Mouse (Mus musculus) erythroblast, embryonic 14.5 days (primary cell): Measurements from ENCODE around the gene Chst8. TPM values are rescaled to one million over a fixed set of nuclear protein-coding genes. Genes with fewer than 3 reads are reported as not detected.

Source experiments
- H3K27me3 ChIP-seq: 2 replicates; pipeline ENCODE4 v1.6.1; 2012; ENCODE audit warnings: inconsistent platforms; ENCODE audit not compliant: control insufficient read depth
- H3K36me3 ChIP-seq: 2 replicates; pipeline ENCODE4 v1.6.1; 2012; ENCODE audit warnings: mild to moderate bottlenecking, inconsistent platforms; ENCODE audit not compliant: control insufficient read depth
- H3K4me1 ChIP-seq: 2 replicates; pipeline ENCODE4 v1.6.1; 2012; ENCODE audit warnings: inconsistent platforms; ENCODE audit not compliant: control insufficient read depth
- H3K4me3 ChIP-seq: replicated peaks from 2 replicates; pipeline ENCODE3; 2012; ENCODE audit warnings: moderate library complexity, mild to moderate bottlenecking, inconsistent platforms
- H3K9me3 ChIP-seq: 2 replicates; pipeline ENCODE4 v1.6.1; 2012; ENCODE audit warnings: low read length, inconsistent platforms, mixed read lengths; ENCODE audit not compliant: control insufficient read depth
- GATA1 ChIP-seq: IDR thresholded peaks from 2 replicates; pipeline ENCODE4 v1.6.1; 2012; ENCODE audit warnings: low read length, inconsistent platforms, mixed read lengths
- TAL1 ChIP-seq: IDR thresholded peaks from 3 replicates; pipeline ENCODE4 v1.6.1; 2012; ENCODE audit warnings: low read length, inconsistent platforms, mixed read lengths
- polyA plus RNA-seq: library from polyadenylated mRNA; stranded (reverse); fragments of >175 nt; gene quantifications from 2 replicates; pipeline ENCODE4 v1.2.3, GENCODE M21; 2012

Chst8 gene
- polyA plus RNA-seq: not detected in 2 replicates

- Histone ChIP-seq H3K4me1 (peaks cover 6% of the 10 kb centered on the region), H3K4me3 (peak within 1 kb of the TSS; percentile 18), H3K36me3 (no peaks in the 10 kb centered on the region), H3K9me3 (no peaks in the 10 kb centered on the region), H3K27me3 (peaks cover 51% of the 10 kb centered on the region)
- no peak for TF ChIP-seq GATA1
- TF ChIP-seq TAL1: no peak
Observed at GRCm38 (mm10) chr7:34812531-34813111, at the start of gene Chst8. Chst8 (minus strand) TSS chr7:34812711.

- TF ChIP-seq GATA1 (no peak), TAL1 (no peak)
- H3K4me1 ChIP-seq: no peaks in the 10 kb centered on the region
- no peak overlapping the region for H3K4me3 ChIP-seq
- H3K27me3 ChIP-seq: no peaks in the 10 kb centered on the region
- no peaks in the 10 kb centered on the region for H3K36me3 ChIP-seq
- no peaks in the 10 kb centered on the region for H3K9me3 ChIP-seq
Observed at GRCm38 (mm10) chr7:34858291-34858690, 45.8 kb upstream of the Chst8 start.

DNA sequence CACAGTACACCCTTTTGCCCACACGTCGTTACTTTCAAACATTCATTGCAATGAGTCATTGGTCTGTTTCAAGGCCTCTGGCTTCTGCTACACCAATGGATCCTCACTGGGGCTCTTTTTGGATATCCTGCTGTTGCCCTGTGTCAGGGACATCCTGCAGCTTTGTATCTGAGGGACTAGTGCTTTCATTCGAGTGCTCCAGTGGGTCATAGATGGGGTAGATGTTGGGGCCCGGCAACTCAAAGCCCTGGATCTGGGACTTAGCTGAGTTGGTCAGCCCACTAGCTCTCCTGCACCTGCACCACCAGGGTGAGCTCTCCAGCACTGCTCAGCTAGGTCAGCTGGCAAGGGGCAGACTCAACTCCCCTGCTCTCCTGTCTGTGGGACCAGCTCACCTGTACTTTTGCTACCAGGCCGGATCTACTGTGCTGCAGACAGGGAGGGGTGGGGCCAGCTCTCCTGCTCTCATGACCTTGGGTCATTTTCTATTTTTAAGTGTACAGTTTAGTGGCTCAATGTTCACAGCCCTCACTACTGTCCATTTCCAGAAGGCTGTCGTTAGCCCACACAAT lies 42.4 kb upstream of the Chst8 start:
- TF ChIP-seq GATA1 (no peak), TAL1 (no peak)
- H3K36me3 ChIP-seq: no peaks in the 10 kb centered on the region
- no peak overlapping the region for H3K4me3 ChIP-seq
- no peaks in the 10 kb centered on the region for H3K27me3 ChIP-seq
- no peaks in the 10 kb centered on the region for H3K4me1 ChIP-seq
- H3K9me3 ChIP-seq: no peaks in the 10 kb centered on the region

GRCm38 (mm10) chr7:34853393-34853792 lies 40.9 kb upstream of the Chst8 start:
- no peaks in the 10 kb centered on the region for H3K36me3 ChIP-seq
- no peak for TF ChIP-seq GATA1
- no peak for TF ChIP-seq TAL1
- H3K4me1 ChIP-seq: no peaks in the 10 kb centered on the region
- no peak overlapping the region for H3K4me3 ChIP-seq
- peaks cover 4% of the 10 kb centered on the region for H3K9me3 ChIP-seq
- H3K27me3 ChIP-seq: no peaks in the 10 kb centered on the region

DNA sequence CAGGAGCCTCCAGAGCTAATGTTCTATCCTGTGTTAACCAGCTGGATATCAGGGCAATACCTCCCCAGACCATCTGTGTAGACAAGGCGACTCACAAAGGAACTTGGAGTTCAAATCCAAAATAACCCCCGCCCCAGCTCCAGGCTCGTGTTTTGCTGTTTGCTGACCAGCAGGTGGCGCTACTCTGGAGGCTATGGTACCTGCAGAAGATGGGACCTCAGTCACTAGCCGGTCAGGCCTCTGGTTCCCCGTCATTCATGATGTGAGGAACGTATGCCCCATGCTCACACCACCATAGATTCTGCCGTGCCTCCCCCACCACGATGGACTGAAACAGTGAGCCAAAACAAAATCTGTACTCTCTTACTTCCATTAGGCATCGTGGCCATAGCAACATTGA lies 37.1 kb upstream of the Chst8 start:
- no peak overlapping the region for H3K4me3 ChIP-seq
- no peaks in the 10 kb centered on the region for H3K36me3 ChIP-seq
- no peaks in the 10 kb centered on the region for H3K27me3 ChIP-seq
- TF ChIP-seq GATA1: no peak
- TF ChIP-seq TAL1: no peak
- peaks cover 4% of the 10 kb centered on the region for H3K9me3 ChIP-seq
- no peaks in the 10 kb centered on the region for H3K4me1 ChIP-seq

DNA sequence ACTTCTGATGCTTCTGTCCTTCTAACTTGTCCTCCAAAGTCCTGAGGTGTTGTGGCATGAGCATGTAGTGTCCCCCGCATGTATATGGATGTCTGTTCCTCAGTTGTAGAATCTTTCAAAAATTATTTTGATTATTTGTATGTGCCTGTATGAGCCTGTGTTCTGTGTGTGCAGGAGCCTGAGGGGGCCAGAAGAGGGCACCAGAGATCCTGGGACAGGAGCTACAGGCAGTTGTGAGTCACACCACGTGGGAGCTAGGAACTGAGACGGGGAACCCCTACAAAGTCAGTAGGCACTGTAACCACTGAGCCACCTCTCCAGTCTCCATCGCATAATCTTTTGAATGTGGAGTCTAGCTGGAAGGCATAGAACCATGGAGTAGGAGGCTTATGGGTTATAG lies 36.3 kb upstream of the Chst8 start:
- no peak for TF ChIP-seq TAL1
- TF ChIP-seq GATA1: no peak
- H3K4me1 ChIP-seq: no peaks in the 10 kb centered on the region
- H3K4me3 ChIP-seq: no peak overlapping the region

DNA sequence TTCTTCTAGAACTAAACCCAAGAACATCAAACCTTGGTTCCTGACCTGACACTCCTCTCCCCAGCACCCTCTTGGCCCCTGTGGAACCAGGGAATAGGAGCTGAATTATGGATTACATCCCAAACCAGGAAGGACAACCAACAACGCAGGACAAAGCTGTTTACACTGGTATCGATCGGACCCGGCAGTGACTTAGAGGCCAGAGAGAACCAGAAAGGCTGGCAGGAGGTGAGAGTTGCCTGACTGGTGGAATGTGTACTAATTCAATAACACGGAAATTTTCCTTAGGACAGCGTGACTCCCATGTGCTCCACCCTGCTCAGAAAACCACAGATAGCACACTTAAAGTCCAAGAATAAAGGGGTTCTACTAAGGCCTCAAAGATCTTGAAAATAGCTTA lies 35.4 kb upstream of the Chst8 start:
- Histone ChIP-seq H3K4me3 (no peak overlapping the region), H3K4me1 (no peaks in the 10 kb centered on the region), H3K9me3 (peaks cover 4% of the 10 kb centered on the region), H3K27me3 (no peaks in the 10 kb centered on the region), H3K36me3 (no peaks in the 10 kb centered on the region)
- no peak for TF ChIP-seq GATA1
- no peak for TF ChIP-seq TAL1

More for the DNA sequence above, 36.3 kb upstream of the Chst8 start:
- Histone ChIP-seq H3K27me3 (no peaks in the 10 kb centered on the region), H3K9me3 (peaks cover 4% of the 10 kb centered on the region), H3K36me3 (no peaks in the 10 kb centered on the region)

GRCm38 (mm10) chr7:34847410-34847809 lies 34.9 kb upstream of the Chst8 start:
- H3K36me3 ChIP-seq: no peaks in the 10 kb centered on the region
- H3K4me3 ChIP-seq: no peak overlapping the region
- TF ChIP-seq GATA1: no peak
- TF ChIP-seq TAL1: no peak
- no peaks in the 10 kb centered on the region for H3K4me1 ChIP-seq
- peaks cover 4% of the 10 kb centered on the region for H3K9me3 ChIP-seq
- no peaks in the 10 kb centered on the region for H3K27me3 ChIP-seq

DNA sequence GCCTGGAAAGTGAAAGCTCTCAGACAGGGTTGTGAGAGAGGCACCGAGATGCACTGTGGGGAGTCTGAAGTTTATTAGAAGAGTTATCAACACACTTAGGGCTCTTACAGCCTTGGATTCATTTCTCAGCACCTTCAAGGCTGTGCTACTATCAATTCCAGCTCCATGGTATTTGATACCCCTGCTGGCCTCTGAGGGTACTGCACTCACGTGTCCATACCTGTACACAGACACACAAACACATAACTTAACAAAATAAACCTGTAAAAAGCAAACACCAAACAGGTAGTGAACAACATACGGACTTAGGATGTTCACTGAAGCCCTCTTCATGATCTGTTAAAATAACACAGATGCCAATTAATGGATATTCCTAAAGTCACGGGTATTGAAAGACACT lies 26.2 kb upstream of the Chst8 start:
- no peaks in the 10 kb centered on the region for H3K27me3 ChIP-seq
- H3K9me3 ChIP-seq: 0 out of 2 replicates have a peak, but pooled peaks cover 2% of the 10 kb centered on the region
- no peak for TF ChIP-seq GATA1
- TF ChIP-seq TAL1: no peak
- H3K4me3 ChIP-seq: no peak overlapping the region
- H3K36me3 ChIP-seq: no peaks in the 10 kb centered on the region
- H3K4me1 ChIP-seq: no peaks in the 10 kb centered on the region
